Mouse (Mus musculus) CH12.LX (cell line): ENCODE results near the gene C730034F03Rik.

ENCODE experiments used
- CTCF ChIP-seq, 2 experiments: IDR thresholded peaks in 1 of 2; conservative IDR thresholded peaks in 1 of 2; 2 replicates each; pipeline ENCODE4 v1.5.1; 2011 to 2012; ENCODE audit warnings: low read depth in 2 of 2, low read length in 2 of 2, improper control_type of control experiment in 1 of 2, inconsistent platforms in 1 of 2, mild to moderate bottlenecking in 1 of 2, moderate library complexity in 1 of 2
- ELF1 ChIP-seq: IDR thresholded peaks from 2 replicates; pipeline ENCODE4 v1.6.1; 2014; ENCODE audit warnings: low read depth, mild to moderate bottlenecking, inconsistent platforms, low read length, improper control_type of control experiment
- HCFC1 ChIP-seq: IDR thresholded peaks from 2 replicates; pipeline ENCODE4 v1.6.1; 2012; ENCODE audit warnings: low read depth, mild to moderate bottlenecking, inconsistent platforms, low read length, improper control_type of control experiment
- MYC ChIP-seq: IDR thresholded peaks from 2 replicates; pipeline ENCODE4 v1.6.1; 2011; ENCODE audit warnings: low read depth, mild to moderate bottlenecking, improper control_type of control experiment, low read length
- RCOR1 ChIP-seq: conservative IDR thresholded peaks from 2 replicates; pipeline ENCODE4 v1.6.1; 2012; ENCODE audit warnings: low read depth, mild to moderate bottlenecking, inconsistent platforms, low read length, improper control_type of control experiment
- SMC3 ChIP-seq: IDR thresholded peaks from 2 replicates; pipeline ENCODE4 v1.6.1; 2011; ENCODE audit warnings: low read depth, low read length, improper control_type of control experiment

DNA sequence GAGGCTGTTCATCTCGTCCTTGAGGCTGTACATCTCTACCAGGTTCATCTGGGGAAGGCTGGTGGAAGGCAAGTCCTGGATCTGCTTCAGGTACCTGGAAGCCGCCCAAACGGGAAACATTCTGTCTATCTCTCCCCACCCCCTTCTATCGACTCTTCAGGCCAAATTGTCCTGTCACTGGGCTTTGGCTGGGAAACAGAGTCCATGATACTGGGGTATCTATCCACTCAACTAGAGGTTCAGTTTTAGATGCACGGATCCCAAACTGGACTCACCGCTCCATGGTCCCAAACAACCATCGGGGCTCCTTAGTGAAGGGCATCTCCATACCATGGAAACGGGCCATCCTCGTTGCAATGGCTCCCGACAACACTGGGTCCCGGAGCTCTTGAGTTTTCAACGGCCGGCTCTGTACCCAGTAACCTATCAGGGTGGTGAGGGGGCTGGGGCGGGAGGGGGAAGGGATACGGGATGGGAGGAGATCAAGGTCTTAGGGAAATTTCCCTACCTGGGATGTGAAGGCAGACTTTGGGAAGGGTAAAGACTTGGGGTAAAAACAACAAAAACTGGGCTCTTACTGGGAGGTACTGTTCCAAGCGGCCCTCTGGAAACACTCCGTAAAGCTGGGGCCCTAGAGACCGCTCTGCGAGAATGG lies 1.1 kb upstream of the C730034F03Rik start:
- TF ChIP-seq CTCF (conservative IDR thresholded peaks at IDR 0.05 in 1 of 2, IDR thresholded peaks at IDR 0.05 in 1 of 2; ENCODE audit: low read depth in 2 of 2, low read length in 2 of 2) = no peak
- TF ChIP-seq MYC = no peak
- TF ChIP-seq ELF1 = no peak
- TF ChIP-seq HCFC1 = no peak
- no peak for TF ChIP-seq SMC3
- TF ChIP-seq RCOR1 = no peak
